Mouse (Mus musculus) bone marrow, adult 2 months (tissue): ENCODE measurements around the gene Ttc24.

Source experiments
- CTCF ChIP-seq: fragments of 200-500 bp; IDR thresholded peaks from 2 replicates; pipeline ENCODE4 v1.5.1; 2011; ENCODE audit warnings: low read length, control low read depth; ENCODE audit not compliant: control insufficient read depth, insufficient read depth
- POLR2A ChIP-seq: fragments of 200-500 bp; IDR thresholded peaks from 2 replicates; pipeline ENCODE4 v1.6.1; 2011; ENCODE audit warnings: low read depth, mild to moderate bottlenecking, control low read depth, low read length, borderline replicate concordance; ENCODE audit not compliant: control insufficient read depth

DNA sequence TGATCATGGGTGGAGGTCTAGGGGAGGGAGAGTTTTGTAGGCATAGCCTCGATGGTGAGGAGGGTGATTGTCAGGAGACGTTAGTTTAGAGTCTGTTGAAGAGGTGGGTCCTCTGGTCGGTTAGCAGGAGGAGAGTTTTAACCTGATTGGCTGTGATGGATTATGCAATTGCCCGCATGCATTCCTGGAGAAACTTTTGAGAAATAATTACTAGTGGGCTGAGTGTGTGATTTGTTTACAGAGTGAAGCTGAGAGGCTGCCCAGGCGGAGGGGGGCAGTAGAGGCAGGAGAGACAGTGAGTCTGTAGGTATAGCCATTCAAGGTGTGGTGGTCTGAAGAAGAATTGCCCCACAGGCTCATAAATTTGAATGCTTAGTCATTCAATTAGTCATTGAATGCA, 44.6 kb downstream of the Ttc24 start:
- TF ChIP-seq CTCF (no peak), POLR2A (no peak)
